Mouse (Mus musculus) layer of hippocampus, postnatal 36 days (tissue): ENCODE measurements at regions not wholly inside any gene's neighbourhood (a gene's known extent, or its start where the extent isn't known, plus 50 kb on each side); places are given as distances from the start of the nearest gene placed in this dataset.
A peak's percentile ranks its signal among the peaks of the same experiment; 100 is the strongest.

Experiments
- DNase-seq, 2 experiments: peaks; one replicate each; pipeline ENCODE4 v3.0.0; 2022

DNA sequence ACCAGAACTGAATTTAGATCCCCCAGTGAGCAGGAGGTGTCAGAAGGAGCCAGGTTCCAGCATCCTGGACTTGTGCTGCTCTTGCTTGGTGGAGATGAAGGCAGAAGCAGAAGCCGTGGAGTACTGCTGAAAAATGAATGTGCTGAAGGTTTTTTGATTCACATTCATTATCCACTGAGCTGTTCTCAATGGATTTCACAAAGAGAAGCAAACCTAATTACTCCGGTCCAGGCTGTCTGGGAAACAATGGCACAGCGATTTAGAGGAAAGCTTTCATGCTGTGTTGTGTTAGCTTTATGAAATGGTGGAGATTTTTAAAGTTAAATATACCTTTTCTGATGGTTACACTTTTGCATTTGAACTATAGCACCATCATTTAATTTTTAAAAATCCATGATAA, 535.3 kb upstream of the Adgrl3 start:
- DNase-seq = no peak

GRCm38 (mm10) chr5:80488332-80488731, 531.6 kb upstream of the Adgrl3 start:
- DNase-seq = no peak

- peak; percentile 25 to 52 for DNase-seq
Measured at GRCm38 (mm10) chr5:80508672-80509071, 511.3 kb upstream of the Adgrl3 start.

GRCm38 (mm10) chr5:80539997-80540396, 479.9 kb upstream of the Adgrl3 start:
- no peak for DNase-seq

- no peak for DNase-seq
Measured at GRCm38 (mm10) chr5:80551673-80552072, 468.3 kb upstream of the Adgrl3 start.

DNA sequence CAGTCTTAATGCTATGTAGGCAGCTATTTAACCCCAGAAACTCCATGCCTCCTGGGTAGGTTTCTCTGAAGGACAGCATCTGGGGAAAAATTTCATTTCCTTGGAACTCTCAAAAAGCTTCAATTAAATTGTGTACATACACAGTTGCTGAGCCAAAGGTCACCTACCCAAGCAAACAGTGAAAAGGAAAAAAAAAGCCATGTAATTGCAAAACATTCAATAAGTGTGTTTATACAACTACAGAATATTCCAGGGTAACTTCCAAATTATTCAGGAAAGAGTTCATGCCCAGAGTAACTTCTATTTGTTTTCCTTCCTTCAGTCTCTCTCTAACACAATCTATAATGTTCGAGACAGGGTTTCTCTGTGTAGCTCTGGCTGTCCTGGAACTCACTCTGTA, 441.2 kb upstream of the Adgrl3 start:
- DNase-seq = no peak

DNA sequence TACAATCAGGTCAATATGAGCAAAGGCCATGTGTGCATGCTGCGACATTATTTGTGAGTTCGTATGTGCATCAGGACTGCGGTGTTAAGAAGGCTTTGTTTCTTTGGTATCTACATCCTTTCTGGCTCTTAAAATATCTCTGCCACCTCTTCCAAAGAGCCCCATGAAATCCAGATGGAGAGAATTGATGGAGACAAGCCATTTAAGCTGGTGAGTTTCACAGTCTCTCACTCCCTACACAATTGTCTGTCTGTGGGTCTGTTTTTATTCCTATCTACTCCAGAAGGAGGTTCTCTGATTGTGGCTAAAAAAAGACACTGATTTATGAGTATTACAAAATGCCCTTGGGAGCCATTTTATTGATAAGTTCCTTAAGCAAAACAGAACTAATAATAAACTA, 408.4 kb upstream of the Adgrl3 start:
- DNase-seq = no peak

- DNase-seq = no peak
Measured at GRCm38 (mm10) chr5:80627225-80627624, 392.7 kb upstream of the Adgrl3 start.

- no peak for DNase-seq
Measured at GRCm38 (mm10) chr5:80659043-80659442, 360.9 kb upstream of the Adgrl3 start.

- no peak for DNase-seq
Measured at GRCm38 (mm10) chr5:80659530-80659929, 360.4 kb upstream of the Adgrl3 start.

DNA sequence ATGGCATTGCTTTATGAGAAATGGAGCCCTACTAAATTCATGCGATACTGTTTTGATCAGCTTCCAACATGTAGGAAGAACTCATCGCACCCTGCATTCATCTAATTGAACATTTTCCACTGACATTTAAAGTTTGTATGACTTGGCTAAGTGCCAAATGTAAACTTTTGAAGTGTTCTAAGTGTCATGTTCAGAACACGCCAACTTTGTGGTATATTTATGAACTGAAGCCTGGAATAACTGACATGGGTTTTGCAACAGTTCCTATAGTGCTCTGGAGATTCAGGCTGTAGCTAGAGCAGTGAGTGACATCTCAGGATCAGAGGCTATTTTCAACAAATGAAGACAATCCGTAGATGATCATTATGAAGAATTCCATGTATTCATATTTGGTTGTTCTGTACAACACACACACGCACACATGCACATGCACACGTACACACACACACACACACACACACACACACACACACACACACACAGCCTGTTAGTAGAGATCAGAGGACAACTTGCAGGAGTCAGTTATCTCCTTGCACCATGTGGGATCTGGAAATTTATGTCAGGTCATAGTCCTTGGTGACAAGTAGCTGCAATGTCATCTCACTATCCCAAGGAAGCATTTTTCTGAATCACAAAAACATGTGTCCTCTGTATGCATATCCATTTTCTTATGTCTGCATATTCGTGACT, 349.5 kb upstream of the Adgrl3 start:
- no peak for DNase-seq

- DNase-seq = no peak
Measured at GRCm38 (mm10) chr5:80683431-80683830, 336.5 kb upstream of the Adgrl3 start.

DNA sequence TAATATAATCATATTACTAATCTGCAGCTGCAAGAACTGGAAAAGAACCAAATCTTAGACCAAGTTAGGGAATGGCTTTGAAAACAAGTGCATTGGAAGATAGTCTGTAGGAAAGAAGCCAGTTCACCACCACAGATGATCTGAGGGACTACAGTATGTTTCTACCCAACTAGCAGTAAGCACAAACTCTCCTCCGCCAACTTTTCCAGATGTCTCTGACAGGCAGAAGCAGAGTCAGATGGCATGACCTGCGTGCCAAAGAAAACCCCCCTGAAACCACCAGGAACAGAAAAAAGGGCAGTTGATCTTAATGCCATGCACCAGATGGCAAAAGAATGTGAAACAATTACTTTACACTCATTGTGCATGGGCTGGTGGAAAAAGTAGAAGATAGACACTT, 319.1 kb upstream of the Adgrl3 start:
- DNase-seq = peak; percentile 2 to 14

DNA sequence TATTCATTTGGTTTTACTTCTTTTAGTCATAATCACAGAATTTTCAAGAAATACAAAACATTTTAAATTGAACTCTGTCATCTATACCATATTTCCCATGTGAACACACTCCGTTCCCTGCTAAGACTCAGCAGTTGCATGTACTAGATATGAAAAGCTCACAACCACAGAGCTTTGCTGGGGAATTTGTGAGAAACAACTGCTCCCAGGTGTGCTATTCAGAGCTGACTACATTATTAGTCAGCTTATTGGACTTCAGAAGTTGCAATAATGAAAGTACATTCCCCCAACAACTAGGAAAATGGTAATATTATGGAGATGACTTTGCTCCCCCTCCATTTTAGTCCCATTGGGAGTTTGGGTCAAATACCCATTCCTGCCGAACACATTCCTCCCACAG, 315.2 kb upstream of the Adgrl3 start:
- DNase-seq = no peak

DNA sequence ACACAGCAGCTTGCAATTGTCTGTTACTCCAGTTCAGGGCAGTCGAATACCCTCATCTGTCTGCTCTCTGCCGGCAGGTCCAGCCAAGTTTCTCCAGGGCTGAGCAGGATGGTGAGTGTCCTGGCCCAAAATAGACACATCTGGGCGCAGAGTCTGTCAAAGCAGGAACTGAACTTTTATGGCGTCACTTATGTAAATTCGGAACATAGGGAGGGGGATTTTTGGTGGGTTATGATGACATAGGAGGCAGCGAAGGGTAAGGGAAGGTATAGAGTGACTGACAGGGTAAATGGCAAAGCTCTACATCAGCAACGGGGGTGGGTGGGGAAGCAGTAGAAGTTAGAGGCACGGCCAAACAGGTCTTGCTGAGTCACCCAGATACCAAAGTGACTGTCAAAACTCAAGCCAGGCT, 313.3 kb upstream of the Adgrl3 start:
- no peak for DNase-seq
